Mouse (Mus musculus) embryonic fibroblast, embryonic 13.5 days (primary cell): Measurements from ENCODE around the gene Ppm1h.

Experiments
- CTCF ChIP-seq: IDR thresholded peaks from 2 replicates; pipeline ENCODE4 v1.5.1; 2011; ENCODE audit warnings: mild to moderate bottlenecking, control low read depth, low read length, moderate library complexity, borderline replicate concordance; ENCODE audit not compliant: insufficient read depth
- POLR2A ChIP-seq: IDR thresholded peaks from 2 replicates; pipeline ENCODE4 v1.6.1; 2011; ENCODE audit warnings: low read depth, mild to moderate bottlenecking, control low read depth, low read length, moderate library complexity

DNA sequence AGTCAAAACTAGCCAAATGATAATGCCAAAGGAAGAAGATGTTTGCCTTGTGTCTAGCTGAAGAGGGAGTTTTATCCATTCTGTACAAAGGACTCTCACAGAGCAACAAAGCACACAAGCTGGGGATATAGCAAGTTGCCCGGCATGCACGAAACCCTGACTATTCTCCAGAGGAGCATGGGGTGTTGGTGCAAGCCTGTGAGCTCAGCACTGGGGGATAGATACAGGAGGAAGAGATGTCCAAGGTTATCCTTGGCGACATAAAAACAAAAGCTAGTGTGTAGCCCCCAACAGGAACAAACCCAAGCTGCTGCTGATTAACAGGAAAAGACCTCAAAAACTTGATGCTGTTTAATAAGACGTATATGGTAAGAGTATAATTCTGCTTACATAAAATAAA, 247.7 kb downstream of the Ppm1h start:
- TF ChIP-seq CTCF, result no peak
- no peak for TF ChIP-seq POLR2A
